Mouse (Mus musculus) heart, adult 11 months (tissue): ENCODE data around the gene Cxcl2.

Experiments used
- DNase-seq: peaks from one replicate; pipeline ENCODE4 v3.0.0; 2022

The Cxcl2 gene

DNA sequence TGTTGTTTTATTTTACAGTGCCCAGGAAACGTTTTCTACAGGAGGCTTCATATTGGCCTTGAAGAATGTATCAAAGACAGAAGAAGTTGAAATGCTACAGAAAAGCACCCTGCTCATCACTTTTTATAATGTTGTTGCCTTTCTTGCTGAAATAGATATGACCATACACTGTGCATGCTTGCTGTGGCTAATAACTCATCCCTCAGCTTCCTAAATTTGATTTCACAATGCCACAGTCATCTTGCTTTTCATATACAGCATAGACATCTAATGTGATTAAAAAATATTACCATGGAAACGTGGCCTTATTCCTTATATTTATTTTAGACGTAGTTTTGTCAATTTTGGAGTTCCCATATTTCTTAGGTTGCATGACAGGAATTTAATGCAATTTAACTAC lies 6.2 kb upstream of the Cxcl2 start:
- no peak for DNase-seq

DNA sequence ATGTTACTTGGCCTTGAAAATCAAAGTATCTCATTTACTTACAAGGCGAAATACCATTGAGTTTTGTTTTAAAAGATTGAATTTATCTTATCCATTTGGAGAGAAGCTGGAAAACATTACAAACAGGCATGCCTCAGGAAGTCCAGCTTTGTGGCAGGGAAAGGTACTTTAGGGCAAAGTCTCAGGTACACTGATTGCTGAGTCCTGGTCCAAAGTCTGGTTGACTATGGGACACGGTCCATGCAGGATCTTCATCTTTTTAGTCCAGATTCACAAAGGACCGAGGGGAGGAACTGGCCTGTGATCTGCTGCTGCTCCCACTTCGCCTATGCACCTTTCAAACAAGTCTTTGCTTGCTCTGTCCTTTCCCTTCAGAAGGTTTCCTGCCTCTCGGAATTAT lies 4.4 kb upstream of the Cxcl2 start:
- no peak for DNase-seq

DNA sequence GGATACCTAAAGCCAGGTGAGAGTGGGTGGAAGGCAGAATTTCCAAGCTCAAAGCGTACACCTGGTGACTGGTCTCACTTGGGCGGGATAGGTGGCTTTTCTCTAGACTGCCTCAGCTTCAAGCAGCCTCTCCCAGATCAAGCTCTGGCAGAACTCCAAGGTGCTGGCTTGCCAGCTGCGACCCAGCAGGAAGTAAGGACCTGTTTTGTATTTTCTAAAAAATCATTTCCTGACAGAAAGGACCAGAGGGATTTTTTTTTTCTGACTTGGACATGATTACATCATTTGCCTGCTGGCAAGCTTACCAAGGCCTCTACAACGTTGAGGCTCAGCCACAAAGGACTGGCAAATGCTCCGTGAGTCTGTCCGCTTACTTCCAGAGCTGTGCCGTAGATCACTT lies 3.5 kb upstream of the Cxcl2 start:
- DNase-seq = peak; percentile 98

DNA sequence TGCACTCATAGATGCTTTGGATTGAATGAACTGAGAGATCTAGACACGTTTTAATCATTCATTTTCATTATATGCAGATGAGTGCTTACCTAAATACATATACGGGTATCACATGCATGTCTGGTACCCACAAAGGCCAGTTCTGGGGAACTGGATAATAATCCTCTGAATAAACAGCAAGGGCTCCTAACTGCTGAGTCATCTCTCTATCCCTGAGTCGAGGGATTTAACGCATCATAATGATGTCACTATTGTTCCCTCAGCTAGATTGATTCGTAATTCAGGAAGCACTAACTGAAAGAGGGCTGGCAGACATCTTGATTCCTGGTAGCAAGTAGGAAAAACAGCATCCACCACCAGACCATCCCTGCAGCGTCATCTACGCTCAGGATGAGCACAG lies 3.0 kb upstream of the Cxcl2 start:
- no peak for DNase-seq

DNA sequence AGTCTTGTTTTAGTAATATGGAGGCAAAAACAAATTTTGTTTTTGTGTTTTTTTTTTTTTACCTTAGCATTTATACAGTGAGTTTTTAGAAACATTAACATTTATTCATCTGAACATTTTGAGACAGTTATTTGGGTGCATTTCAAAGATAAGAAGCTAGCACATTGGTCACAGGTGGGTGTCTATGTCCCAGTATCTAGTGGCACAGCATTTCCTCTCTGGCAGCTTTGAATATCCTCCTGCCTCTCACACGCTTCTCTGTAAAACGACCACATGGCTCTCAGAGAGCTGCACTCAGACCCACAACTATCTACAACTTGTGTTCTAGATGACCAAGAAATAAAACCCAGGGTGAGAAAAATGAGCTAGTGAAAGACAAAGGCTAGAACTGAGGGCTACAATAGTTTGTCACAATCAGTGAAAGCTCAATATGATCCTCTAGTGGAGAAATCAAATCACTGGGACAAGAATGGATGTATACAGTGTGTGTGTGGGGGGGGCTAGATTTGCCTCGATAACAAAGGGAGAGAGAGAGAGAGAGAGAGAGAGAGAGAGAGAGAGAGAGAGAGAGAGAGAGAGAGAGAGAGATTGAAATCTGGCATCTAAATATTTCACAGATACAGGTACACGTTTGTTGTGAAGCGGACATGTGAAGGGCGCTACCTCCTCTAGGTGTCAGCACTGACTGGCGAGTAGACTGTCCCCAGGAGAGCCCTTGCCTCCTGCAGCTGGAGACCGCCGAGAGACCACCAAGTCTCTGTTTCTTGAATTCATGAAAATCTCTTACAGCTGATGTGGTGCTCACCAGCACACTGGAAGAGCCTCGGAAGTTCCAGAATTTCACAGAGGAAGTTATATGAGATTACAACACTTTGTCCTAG lies 1.1 kb upstream of the Cxcl2 start:
- DNase-seq = no peak

DNA sequence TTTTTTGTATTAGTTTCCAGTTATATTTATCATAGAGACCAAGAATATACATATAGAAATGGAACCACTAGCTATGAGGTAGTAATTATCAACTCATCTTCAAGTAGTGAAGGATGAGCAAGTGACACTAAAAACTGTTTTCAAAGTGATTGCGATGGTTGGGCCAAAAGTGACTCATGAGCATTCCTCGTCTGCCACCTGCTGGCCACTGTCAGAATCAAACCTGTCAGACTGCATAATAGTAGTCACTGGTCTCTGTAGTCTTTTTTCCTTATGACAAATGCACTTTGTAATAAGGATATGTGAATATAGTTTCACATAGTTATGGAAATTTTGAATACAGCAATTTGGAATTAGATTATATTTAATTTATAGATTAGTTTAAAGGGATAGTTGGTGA lies 5.3 kb downstream of the Cxcl2 start:
- DNase-seq = peak; percentile 89

DNA sequence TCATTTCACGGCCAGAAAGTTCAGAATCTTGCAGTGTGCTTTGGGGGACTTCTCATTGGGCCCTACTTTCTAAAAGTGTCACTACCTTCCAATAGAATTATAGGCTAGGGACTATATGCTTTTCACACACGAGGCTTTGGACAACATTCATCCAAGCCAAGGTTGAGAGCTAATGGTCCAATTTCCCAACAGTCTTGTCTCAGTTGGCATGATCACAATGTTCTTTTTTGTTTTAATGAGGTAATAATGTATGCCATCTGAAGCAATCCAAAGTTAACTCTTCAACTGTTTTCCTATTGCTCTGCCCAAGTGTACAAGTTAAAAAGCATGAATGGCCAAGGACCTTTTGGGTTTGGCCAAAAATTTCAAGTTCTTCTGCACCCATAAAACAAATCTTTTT lies 15.8 kb downstream of the Cxcl2 start:
- no peak for DNase-seq

DNA sequence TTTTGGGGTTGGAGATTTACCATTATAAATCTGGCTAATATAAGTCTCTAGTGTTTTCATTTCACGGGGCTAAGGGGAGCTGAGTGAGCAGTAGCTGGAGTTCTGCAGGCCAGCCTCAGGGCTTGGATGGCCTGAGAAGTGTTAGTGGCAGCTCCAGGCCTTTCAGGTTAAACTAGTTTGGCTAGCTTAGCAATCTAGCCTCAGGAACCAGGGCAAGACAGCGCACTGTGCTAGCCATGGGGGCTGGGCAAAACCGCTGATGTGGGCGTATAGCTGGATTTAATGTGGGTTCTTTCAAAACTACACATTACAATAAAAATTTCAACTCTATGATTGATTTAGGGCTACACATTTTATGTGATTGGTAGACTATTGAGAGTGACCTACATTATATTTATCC lies 19.3 kb downstream of the Cxcl2 start:
- DNase-seq = no peak

DNA sequence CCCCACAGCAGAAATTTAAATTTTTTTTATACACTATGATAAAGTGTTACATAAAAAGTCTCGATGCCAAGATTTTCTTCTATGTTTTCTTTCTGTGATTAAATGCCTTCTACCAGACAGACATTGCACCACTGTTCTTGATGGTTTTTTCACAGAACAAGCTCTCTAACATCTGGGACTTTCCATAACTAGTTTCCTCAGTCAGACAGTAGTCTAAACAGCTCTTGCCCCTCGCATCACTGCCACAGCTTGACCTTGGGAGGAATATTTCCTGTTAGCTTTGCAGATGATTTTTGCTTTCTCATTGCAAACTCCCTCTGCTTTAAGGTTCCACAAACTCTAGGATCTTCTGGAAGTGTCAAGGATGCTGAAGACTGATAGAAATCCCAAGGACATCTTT lies 26.9 kb downstream of the Cxcl2 start:
- DNase-seq = no peak

DNA sequence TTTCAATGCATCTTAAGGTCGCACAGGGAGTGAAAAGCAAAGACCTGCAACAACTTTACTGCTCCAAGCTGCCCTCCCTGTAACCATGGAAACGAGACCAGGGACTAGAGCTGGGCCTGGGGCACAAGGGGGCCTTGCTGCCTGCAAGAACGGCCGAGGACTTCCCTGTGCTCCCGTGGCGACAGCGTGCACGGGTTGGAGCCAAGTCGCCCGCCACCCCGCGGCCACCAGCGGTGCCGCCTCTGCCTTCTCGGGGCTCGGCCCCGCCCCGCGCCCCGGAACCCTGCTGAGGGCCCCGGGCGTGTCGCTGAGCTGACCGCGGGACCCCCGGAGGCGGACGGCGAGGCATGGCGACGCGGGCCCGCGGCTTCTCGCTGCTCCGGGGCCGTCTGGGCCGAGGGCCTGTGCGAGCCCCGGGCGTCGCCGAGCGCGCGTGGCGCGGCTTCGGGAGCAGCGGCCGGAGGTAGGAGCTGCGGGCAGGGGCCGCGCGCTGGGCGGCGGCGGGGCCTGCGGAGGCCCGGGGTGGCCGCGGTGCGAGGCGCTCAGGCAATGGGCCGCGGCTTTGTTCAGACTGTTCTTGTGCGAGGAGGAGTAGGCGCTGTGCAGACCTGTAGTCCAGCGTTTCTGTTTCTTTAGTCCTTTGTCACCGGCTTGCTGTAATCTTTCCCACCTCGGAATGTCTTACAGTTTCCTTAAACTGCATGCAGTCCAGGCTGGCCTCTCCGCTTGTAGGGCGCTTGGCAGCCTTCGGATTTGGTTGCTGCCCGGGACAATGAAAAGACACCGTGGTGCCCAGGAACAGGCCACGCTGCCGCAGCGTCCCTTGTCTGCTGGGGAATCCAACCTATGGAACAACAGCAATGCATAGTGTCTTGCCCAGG lies 27.5 kb downstream of the Cxcl2 start, which contains the start of gene Mthfd2l:
Mthfd2l (plus strand) TSS at position 147 of the 881 bp plus-strand sequence.
- DNase-seq = peak; percentile 99

DNA sequence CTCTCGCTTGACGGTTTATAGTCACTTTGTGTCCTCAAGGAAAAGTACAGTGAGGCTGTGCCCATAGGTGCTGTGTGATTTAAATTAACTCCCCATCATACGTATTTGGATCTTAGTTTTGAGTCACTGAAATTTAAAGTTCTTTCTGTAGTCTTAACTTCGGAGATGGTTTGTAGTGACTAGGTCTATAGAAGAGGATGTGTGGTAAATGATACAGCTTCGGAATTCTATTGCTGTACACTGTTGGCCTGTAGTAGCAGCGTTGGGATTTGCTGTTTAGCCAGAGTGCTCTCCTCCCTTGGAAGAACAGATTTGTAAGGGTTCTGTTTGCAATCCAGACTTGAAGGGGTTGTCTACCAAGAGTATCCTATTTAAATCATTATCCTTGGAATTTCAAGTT lies 28.2 kb downstream of the Cxcl2 start:
- no peak for DNase-seq

DNA sequence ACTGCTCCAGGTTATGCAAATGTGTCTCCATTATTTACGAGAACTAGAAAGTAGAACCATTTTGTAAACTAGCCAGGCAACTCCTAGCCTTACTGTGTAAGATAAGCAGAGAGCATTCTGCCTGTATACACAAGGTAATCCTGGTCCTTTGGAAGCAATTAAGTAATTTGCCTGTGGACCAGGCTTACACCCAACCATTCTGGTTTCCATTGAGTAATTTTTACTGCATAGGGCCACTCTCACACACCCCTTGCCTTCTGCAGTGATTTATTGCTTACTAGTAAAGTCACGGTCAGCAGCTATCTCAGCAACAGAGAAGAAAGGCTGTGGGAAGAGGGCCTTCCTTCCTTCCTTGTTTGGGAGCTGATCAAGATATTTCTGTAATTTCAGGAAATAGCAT lies 33.0 kb downstream of the Cxcl2 start:
- no peak for DNase-seq

DNA sequence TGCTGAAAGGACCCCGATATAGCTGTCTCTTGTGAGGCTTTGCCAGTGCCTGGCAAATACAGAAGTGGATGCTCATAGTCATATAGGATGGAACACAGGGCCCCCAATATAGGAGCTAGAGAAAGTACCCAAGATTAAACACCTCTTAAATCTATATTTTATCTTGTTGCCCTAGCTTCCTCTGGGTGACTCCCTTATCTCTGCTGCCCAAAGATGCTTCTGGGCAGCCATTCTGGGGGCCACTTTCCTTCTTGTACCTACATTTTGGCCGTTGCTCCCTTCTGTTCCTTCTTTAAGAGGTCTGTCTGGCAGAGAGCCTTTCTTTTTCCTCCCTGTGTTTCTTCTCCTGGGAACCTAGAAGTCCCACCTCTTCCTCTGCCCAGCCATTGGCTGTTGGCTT lies 41.8 kb downstream of the Cxcl2 start:
- no peak for DNase-seq

DNA sequence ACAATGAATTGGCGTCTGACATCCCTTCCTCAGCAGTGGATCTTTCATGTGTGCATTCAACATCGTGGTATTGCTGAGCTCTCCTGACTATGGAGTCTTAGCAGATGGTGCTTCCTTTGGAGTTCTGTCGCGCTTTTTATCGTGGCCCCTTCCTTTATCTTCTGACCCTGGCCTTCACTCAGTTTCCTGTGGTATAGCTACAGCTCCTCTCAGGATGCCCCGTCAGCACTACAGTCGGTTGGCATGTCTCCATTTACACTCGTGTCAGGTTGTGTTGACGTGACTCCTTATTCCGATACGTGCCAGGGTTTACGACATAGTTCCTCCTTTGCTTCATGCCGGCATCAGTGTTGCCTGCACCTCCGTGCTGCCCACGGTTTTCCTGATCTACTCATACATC lies 45.8 kb downstream of the Cxcl2 start:
- DNase-seq = no peak

DNA sequence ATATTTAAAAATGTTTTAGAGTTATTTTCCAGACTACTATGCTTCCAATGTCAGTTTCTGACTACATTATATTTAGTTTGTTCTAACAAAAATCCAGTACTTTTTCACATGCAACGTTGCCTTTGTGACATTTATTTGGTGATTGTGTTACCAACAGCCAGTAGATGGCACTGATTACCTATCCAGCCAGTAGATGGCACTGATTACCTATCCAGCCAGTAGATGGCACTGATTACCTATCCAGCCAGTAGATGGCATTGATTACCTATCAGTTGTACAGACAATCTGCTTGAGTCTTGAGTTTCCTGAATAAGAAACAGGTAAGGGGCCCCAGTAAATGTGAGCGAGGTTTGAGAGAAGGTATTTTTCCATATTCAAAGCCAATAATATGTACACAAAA lies 47.8 kb downstream of the Cxcl2 start:
- no peak for DNase-seq

DNA sequence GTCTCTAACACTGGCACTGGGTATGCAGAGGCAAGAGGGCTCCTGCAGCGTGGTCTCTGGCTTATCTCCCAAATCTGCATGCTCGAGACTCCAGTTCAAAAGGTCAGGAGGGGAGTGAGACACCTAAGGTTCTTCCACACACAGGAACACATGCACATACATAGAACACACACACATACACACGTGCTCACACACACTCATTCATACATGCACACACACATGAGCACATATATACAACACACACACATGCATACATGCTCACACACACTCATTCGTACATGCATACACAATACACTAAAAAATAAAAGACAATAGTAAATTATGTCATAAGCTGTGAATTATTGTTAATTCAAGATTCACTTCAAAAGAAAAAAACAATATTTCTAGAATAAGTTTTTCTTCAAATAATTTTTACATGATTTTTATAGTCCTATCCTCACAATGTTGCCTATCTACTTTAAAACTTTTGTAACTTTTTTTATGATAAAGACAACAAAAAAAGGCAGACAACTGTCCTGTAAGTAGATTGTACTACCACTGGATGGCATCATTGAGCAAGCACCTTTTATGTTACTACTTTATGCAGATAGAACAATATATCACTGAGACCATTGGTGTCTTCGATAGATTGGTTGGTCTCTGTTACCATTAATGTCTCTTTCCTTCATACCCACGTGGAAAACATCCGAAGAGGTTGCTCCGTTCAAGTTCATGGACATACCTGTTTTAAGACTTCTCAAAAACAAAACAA lies 49.2 kb downstream of the Cxcl2 start:
- no peak for DNase-seq
